Mouse (Mus musculus): Measurements from ENCODE around the gene Gpr156. TPM values are rescaled to one million over a fixed set of nuclear protein-coding genes. Genes with fewer than 3 reads are reported as not detected.
"Not testable (repeated sequence)": the region's sequence is repeated elsewhere in the genome, so short reads cannot be mapped to it uniquely, and the experiment has no call there.

The Gpr156 gene
- polyA plus RNA-seq, 1 experiment from 2014 or later = 4.9 TPM

DNA sequence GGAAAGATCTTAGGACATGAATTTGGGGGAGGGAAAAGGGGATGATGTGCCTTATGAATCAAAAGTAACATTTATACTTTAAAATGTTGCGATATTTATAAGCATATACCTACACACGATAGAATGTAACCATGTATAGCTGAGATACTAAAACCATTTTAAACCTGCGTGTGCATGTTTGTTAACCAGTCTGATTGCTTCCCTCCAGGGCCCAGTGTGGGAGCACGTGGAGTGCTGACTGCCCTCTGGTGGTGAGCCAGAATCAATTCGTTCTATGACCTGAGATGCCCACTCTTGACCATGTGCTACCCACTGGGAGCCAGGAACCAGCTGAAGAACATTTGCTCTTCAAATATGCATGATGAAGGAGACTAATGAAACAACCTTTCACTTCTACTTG is 30.9 kb downstream of the Gpr156 start:
- WGBS = 38% methylated on average over 5 of the region's 5 CpGs
- Histone ChIP-seq H3K9me3 (ENCODE audit: control insufficient read depth, low read length) (no peaks in the 10 kb centered on the region), H3K4me1 (ENCODE audit: control insufficient read depth, insufficient read depth, low read length) (peaks cover 7% of the 10 kb centered on the region; the same call in 1 of the 2 replicates), H3K4me3 (ENCODE audit: low read depth, low read length) (no peak overlapping the region), H3K36me3 (ENCODE audit: control insufficient read depth, insufficient read depth, low read length) (no peaks in the 10 kb centered on the region), H3K4me2 (ENCODE audit: low read depth, low read length) (no peak overlapping the region), H3K9ac (replicated peaks; ENCODE audit: low read depth, low read length) (no peak overlapping the region), H3K27ac (ENCODE audit: low read depth, low read length) (no peak overlapping the region), H3K27me3 (ENCODE audit: control insufficient read depth, insufficient read depth, low read length) (no peaks in the 10 kb centered on the region)
- peak; percentile 39; the same call in 1 of the 2 replicates for ATAC-seq (ENCODE audit: low read depth)

DNA sequence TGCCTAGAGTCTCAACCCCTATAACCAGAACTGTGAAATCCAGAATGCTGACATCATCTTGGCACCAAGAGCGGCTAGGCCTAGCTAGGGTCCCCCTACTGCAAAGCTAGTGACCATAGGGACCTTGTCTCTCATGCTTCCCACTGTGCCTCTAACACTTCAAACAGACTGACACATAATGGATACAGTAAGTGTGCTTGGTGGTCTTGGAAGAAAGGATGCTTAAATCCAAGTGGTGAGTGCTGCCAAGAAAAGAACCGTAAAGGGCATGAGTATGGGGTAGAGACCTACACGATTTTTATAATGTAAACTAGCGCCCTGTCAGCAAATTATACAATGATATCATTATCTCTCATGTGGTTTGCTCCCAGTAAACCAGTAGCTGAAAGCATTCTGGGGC is 32.1 kb downstream of the Gpr156 start:
- Histone ChIP-seq H3K9me3 (ENCODE audit: control insufficient read depth, low read length) (no peaks in the 10 kb centered on the region), H3K27ac (ENCODE audit: low read depth, low read length) (no peak overlapping the region), H3K36me3 (ENCODE audit: control insufficient read depth, insufficient read depth, low read length) (no peaks in the 10 kb centered on the region), H3K9ac (replicated peaks; ENCODE audit: low read depth, low read length) (no peak overlapping the region), H3K27me3 (ENCODE audit: control insufficient read depth, insufficient read depth, low read length) (no peaks in the 10 kb centered on the region), H3K4me2 (ENCODE audit: low read depth, low read length) (no peak overlapping the region), H3K4me1 (ENCODE audit: control insufficient read depth, insufficient read depth, low read length) (no peaks in the 10 kb centered on the region), H3K4me3 (ENCODE audit: low read depth, low read length) (no peak overlapping the region)
- 86% methylated on average over 4 of the region's 4 CpGs for WGBS
- ATAC-seq (ENCODE audit: low read depth) = no peak

DNA sequence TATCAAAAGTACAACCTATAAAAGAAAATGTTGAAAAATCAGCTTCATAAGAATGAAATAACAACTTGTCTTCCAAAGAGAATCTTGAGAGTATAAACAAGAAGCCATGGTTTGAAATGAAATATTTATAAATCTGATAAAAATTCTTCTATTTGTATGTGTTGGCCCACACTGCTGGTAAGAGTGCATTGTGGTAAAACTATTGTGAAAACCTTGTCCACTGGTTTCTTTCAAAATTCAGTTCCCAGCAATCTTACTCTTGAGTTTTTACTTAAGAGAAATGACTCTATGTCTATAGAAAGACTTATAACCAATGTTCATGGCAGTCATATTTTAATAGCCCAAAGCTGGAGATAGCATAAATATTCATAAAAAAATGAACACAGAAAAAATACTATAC is 34.9 kb downstream of the Gpr156 start:
- Histone ChIP-seq H3K4me3 (ENCODE audit: low read depth, low read length) (no peak overlapping the region), H3K9ac (replicated peaks; ENCODE audit: low read depth, low read length) (no peak overlapping the region), H3K9me3 (ENCODE audit: control insufficient read depth, low read length) (no peaks in the 10 kb centered on the region), H3K27me3 (ENCODE audit: control insufficient read depth, insufficient read depth, low read length) (no peaks in the 10 kb centered on the region), H3K4me1 (ENCODE audit: control insufficient read depth, insufficient read depth, low read length) (peaks cover 6% of the 10 kb centered on the region), H3K4me2 (ENCODE audit: low read depth, low read length) (no peak overlapping the region), H3K36me3 (ENCODE audit: control insufficient read depth, insufficient read depth, low read length) (no peaks in the 10 kb centered on the region), H3K27ac (ENCODE audit: low read depth, low read length) (no peak overlapping the region)
- no peak for ATAC-seq (ENCODE audit: low read depth)

DNA sequence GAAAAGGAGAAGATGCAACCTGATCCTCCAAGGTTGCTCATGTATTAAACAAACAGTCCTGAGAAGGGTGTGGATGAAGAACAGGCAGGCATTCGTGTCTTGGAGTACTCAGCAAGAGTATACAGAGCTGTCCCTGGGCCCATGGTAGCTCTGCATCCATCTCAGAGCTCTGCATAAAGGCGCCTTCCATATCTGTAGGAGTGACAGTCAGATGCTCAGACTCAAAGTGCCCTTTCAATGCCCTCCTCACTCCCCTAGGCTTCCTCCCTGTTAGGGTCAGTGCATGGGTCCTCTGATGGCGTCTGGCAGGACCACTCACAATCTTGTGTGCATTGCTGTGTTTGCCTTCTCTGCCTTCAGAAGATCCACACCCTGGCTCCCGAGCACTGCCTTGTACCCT is 36.9 kb downstream of the Gpr156 start:
- ATAC-seq (ENCODE audit: low read depth) = no peak
- Histone ChIP-seq H3K4me2 (ENCODE audit: low read depth, low read length) (no peak overlapping the region), H3K9me3 (ENCODE audit: control insufficient read depth, low read length) (no peaks in the 10 kb centered on the region), H3K27me3 (ENCODE audit: control insufficient read depth, insufficient read depth, low read length) (no peaks in the 10 kb centered on the region), H3K9ac (replicated peaks; ENCODE audit: low read depth, low read length) (no peak overlapping the region), H3K36me3 (ENCODE audit: control insufficient read depth, insufficient read depth, low read length) (no peaks in the 10 kb centered on the region), H3K27ac (ENCODE audit: low read depth, low read length) (peak overlapping the region; percentile 66), H3K4me1 (ENCODE audit: control insufficient read depth, insufficient read depth, low read length) (peaks cover 8% of the 10 kb centered on the region), H3K4me3 (ENCODE audit: low read depth, low read length) (no peak overlapping the region)
- 72% methylated on average over 4 of the region's 4 CpGs for WGBS

DNA sequence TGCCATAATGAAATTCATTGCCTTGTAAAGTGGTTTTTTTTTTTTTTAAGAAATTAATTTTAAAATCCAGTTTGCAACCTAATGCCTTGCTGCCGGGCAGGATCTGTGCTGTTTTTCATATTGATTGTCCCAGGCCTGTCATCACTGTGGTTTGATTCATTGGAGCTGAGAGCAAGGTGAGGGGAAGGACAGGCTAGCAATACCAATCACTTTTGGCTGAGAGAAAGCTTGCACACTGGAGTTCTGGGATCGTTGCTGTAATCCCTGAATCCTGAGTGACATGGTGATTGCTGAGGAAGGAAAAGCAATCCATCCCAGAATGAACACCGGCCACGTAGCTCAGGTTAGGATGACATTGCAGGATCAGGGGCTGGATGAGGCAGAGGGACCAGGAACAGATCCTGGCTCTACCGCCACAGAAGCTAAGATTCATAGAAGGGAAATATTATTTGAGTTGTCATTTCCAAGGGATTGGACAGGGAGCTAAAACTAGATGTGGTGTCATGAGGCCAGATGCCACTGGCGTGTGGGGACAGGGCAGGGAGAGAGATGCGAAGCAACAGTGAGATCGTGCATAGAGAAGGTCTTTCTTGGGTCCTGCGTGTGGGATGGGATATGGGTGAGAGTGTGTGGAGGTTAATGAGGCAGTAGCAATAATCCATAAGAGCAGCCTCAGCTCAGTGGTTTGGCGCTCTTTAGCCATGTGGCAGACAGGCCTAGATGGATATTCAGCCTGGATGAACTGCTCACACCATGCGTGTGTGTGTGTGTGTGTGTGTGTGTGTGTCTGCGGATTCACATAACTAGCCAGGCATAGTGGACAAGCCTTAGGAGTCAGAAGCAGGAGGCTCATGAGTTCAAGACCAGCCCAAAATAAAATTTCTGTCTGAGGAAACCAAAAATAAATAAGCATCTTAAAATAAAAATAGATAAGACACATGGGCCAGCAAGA is 38.0 kb downstream of the Gpr156 start:
- no peak overlapping the region for H3K9ac ChIP-seq (replicated peaks; ENCODE audit: low read depth, low read length)
- H3K4me1 ChIP-seq (ENCODE audit: control insufficient read depth, insufficient read depth, low read length) = peaks cover 8% of the 10 kb centered on the region
- no peak overlapping the region for H3K4me3 ChIP-seq (ENCODE audit: low read depth, low read length)
- H3K36me3 ChIP-seq (ENCODE audit: control insufficient read depth, insufficient read depth, low read length) = no peaks in the 10 kb centered on the region
- ATAC-seq (ENCODE audit: low read depth) = peak; percentile 58; the same call in 1 of the 2 replicates
- H3K9me3 ChIP-seq (ENCODE audit: control insufficient read depth, low read length) = no peaks in the 10 kb centered on the region
- WGBS = 64% methylated on average over 12 of the region's 12 CpGs
- no peak overlapping the region for H3K4me2 ChIP-seq (ENCODE audit: low read depth, low read length)
- H3K27me3 ChIP-seq (ENCODE audit: control insufficient read depth, insufficient read depth, low read length) = no peaks in the 10 kb centered on the region
- peak overlapping the region; percentile 4; the same call in 1 of the 2 replicates for H3K27ac ChIP-seq (ENCODE audit: low read depth, low read length)

DNA sequence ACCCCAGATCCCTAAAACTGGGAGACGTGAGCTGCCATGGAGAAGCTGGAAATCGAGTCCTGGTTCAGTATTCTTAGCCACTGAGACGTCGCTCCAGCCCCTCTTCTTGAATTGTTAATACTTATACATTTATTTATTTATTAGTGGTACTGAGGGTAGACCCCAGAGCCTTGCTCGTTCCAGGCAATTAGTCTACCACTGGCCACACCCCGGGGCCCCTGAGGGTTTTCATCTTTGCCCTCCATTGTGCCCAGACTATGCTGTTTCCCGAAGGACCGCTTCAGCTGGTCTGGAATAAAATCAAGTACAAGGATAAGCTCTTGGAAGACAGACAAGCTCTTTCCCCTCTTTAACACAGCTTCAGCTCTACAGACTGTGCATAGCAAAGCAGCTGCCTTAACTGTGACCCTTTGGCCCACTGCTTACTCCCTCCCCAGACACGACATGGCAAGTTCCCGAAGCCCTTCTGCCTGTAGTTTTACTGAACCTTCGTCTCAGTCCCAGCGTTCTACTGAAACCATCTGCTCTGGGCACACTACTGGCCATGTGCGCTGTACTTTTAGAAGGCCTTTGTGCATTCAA is 39.1 kb downstream of the Gpr156 start:
- H3K9ac ChIP-seq (replicated peaks; ENCODE audit: low read depth, low read length) = no peak overlapping the region
- H3K36me3 ChIP-seq (ENCODE audit: control insufficient read depth, insufficient read depth, low read length) = no peaks in the 10 kb centered on the region
- H3K27ac ChIP-seq (ENCODE audit: low read depth, low read length) = peak overlapping the region; percentile 8; the same call in 1 of the 2 replicates
- peak; percentile 31; the same call in 1 of the 2 replicates for ATAC-seq (ENCODE audit: low read depth)
- no peaks in the 10 kb centered on the region for H3K9me3 ChIP-seq (ENCODE audit: control insufficient read depth, low read length)
- 29% methylated on average over 13 of the region's 13 CpGs for WGBS
- no peak overlapping the region for H3K4me3 ChIP-seq (ENCODE audit: low read depth, low read length)
- no peak overlapping the region for H3K4me2 ChIP-seq (ENCODE audit: low read depth, low read length)
- H3K27me3 ChIP-seq (ENCODE audit: control insufficient read depth, insufficient read depth, low read length) = no peaks in the 10 kb centered on the region
- H3K4me1 ChIP-seq (ENCODE audit: control insufficient read depth, insufficient read depth, low read length) = peaks cover 8% of the 10 kb centered on the region

DNA sequence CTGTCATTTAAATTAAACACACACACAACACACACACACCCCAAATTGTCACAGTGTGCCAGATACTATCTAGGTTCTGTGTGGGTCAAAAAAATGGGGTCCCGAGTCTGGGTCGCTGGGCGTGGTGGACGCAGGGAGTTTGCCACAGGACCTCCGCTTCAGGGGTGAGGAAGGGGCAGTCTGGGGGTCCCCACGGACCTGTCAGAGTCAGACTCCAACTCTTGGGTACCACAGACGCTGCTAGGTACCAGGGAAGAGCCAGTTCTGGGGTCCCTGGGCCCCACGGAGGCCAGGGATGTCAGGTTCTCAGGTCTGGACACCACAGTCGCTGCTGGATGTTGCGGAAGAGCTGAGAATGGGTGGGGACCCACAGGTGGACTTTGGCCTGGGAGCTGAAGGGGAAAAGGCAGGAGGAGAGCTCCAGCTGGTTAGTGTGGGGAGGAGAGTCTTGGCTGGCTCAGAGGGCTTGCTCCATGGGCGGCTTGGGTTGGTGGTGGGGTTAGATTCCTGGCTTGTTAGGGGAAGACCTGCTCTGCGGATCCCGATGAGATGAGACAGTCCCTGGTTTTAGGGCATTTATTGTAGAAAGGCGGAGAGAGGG is 39.9 kb downstream of the Gpr156 start:
- peaks cover 8% of the 10 kb centered on the region for H3K4me1 ChIP-seq (ENCODE audit: control insufficient read depth, insufficient read depth, low read length)
- 92% methylated on average over 14 of the region's 14 CpGs for WGBS
- no peak overlapping the region for H3K9ac ChIP-seq (replicated peaks; ENCODE audit: low read depth, low read length)
- H3K4me2 ChIP-seq (ENCODE audit: low read depth, low read length) = no peak overlapping the region
- H3K27me3 ChIP-seq (ENCODE audit: control insufficient read depth, insufficient read depth, low read length) = no peaks in the 10 kb centered on the region
- peak overlapping the region; percentile 34; the same call in 1 of the 2 replicates for H3K27ac ChIP-seq (ENCODE audit: low read depth, low read length)
- H3K36me3 ChIP-seq (ENCODE audit: control insufficient read depth, insufficient read depth, low read length) = no peaks in the 10 kb centered on the region
- no peak for ATAC-seq (ENCODE audit: low read depth)
- no peak overlapping the region for H3K4me3 ChIP-seq (ENCODE audit: low read depth, low read length)
- no peaks in the 10 kb centered on the region for H3K9me3 ChIP-seq (ENCODE audit: control insufficient read depth, low read length)

DNA sequence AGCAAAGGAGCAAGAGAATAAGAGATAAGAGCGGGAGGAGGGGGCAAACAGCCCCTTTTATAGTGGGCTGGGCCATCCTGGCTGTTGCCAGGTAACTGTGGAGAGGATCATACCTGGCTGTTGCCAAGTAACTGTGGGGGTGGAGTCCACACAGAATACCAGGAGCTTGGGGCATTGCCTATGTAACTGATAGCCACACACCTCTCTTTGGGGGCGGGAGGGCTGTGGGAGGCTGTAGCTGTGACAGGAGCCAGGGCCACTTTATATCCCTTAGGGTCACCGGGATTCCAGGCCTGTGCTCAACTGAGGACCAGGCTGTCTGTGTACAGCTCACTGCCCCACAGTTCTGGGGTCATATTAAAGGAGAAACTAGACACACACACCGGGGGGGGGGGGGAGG is 40.5 kb downstream of the Gpr156 start:
- Histone ChIP-seq H3K9ac (replicated peaks; ENCODE audit: low read depth, low read length) (no peak overlapping the region), H3K4me2 (ENCODE audit: low read depth, low read length) (no peak overlapping the region), H3K27me3 (ENCODE audit: control insufficient read depth, insufficient read depth, low read length) (no peaks in the 10 kb centered on the region), H3K36me3 (ENCODE audit: control insufficient read depth, insufficient read depth, low read length) (no peaks in the 10 kb centered on the region), H3K4me1 (ENCODE audit: control insufficient read depth, insufficient read depth, low read length) (peaks cover 8% of the 10 kb centered on the region), H3K27ac (ENCODE audit: low read depth, low read length) (no peak overlapping the region), H3K4me3 (ENCODE audit: low read depth, low read length) (no peak overlapping the region), H3K9me3 (ENCODE audit: control insufficient read depth, low read length) (no peaks in the 10 kb centered on the region)
- ATAC-seq (ENCODE audit: low read depth) = no peak
- 65% methylated on average over 4 of the region's 4 CpGs for WGBS

DNA sequence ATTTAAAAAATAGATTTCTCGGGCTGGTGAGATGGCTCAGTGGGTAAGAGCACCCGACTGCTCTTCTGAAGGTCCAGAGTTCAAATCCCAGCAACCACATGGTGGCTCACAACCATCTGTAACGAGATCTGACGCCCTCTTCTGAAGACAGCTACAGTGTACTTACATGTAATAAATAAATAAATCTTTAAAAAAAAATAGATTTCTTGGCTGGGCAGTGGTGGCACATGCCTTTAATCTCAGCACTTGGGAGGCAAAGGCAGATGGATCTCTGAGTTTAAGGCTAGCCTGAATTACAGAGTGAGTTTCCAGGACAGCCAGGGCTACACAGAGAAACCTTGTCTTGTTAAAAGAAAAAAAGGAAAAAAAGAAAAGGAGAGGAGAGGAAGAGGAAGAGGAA is 46.4 kb downstream of the Gpr156 start:
- H3K4me2 ChIP-seq (ENCODE audit: low read depth, low read length); H3K27me3 ChIP-seq (ENCODE audit: control insufficient read depth, insufficient read depth, low read length); H3K36me3 ChIP-seq (ENCODE audit: control insufficient read depth, insufficient read depth, low read length); H3K4me3 ChIP-seq (ENCODE audit: low read depth, low read length); H3K9me3 ChIP-seq (ENCODE audit: control insufficient read depth, low read length); H3K9ac ChIP-seq (replicated peaks; ENCODE audit: low read depth, low read length); ATAC-seq (ENCODE audit: low read depth): not testable (repeated sequence)
- H3K4me1 ChIP-seq (ENCODE audit: control insufficient read depth, insufficient read depth, low read length) = peaks cover 18% of the 10 kb centered on the region
- WGBS = 78% methylated on average over 4 of the region's 4 CpGs
- H3K27ac ChIP-seq (ENCODE audit: low read depth, low read length) = peak overlapping the region; percentile 88
